Mouse (Mus musculus) MEL (cell line): ENCODE measurements around the gene Brd1.

Experiments used
- CTCF ChIP-seq, 3 experiments: IDR thresholded peaks in 2 of 3; conservative IDR thresholded peaks in 1 of 3; 2 replicates each; pipeline ENCODE4 v1.5.1; 2011 to 2012; ENCODE audit warnings: low read length in 3 of 3, low read depth in 2 of 3, mild to moderate bottlenecking in 2 of 3, improper control_type of control experiment in 1 of 3, inconsistent platforms in 1 of 3, mixed read lengths in 1 of 3, moderate library complexity in 1 of 3; ENCODE audit not compliant: control insufficient read depth in 1 of 3, insufficient read depth in 1 of 3, poor library complexity in 1 of 3, severe bottlenecking in 1 of 3
- GABPA ChIP-seq: IDR thresholded peaks from 2 replicates; pipeline ENCODE4 v1.6.1; 2012; ENCODE audit warnings: low read depth, mild to moderate bottlenecking, inconsistent platforms, low read length, improper control_type of control experiment, moderate library complexity
- POLR2A ChIP-seq, 2 experiments: IDR thresholded peaks; 2 replicates each; pipeline ENCODE4 v1.6.1; 2011 to 2012; ENCODE audit warnings: low read length in 2 of 2, mild to moderate bottlenecking in 2 of 2, control low read depth in 1 of 2, improper control_type of control experiment in 1 of 2, low read depth in 1 of 2, moderate library complexity in 1 of 2; ENCODE audit not compliant: control insufficient read depth in 1 of 2, insufficient read depth in 1 of 2, poor library complexity in 1 of 2
- POLR2AphosphoS5 ChIP-seq: IDR thresholded peaks from 2 replicates; pipeline ENCODE4 v1.6.1; 2012; ENCODE audit warnings: low read depth, borderline replicate concordance, mild to moderate bottlenecking, inconsistent platforms, low read length, moderate library complexity, mixed read lengths
- USF1 ChIP-seq: IDR thresholded peaks from 2 replicates; pipeline ENCODE4 v1.6.1; 2014; ENCODE audit warnings: low read depth, mild to moderate bottlenecking, inconsistent platforms, low read length, improper control_type of control experiment, moderate library complexity
- USF2 ChIP-seq, 2 experiments: IDR thresholded peaks; 2 replicates each; pipeline ENCODE4 v1.6.1; 2011 to 2012; ENCODE audit warnings: improper control_type of control experiment in 2 of 2, low read length in 2 of 2, borderline replicate concordance in 1 of 2, inconsistent platforms in 1 of 2, low read depth in 1 of 2, mild to moderate bottlenecking in 1 of 2; ENCODE audit not compliant: insufficient read depth in 1 of 2

- TF ChIP-seq POLR2A (IDR thresholded peaks at IDR 0.05; ENCODE audit: control insufficient read depth in 1 of 2, insufficient read depth in 1 of 2, low read depth in 1 of 2, low read length in 2 of 2, poor library complexity in 1 of 2) (no peak), CTCF (IDR thresholded peaks at IDR 0.05 in 2 of 3, conservative IDR thresholded peaks at IDR 0.05 in 1 of 3; ENCODE audit: control insufficient read depth in 1 of 3, insufficient read depth in 1 of 3, low read depth in 2 of 3, low read length in 3 of 3, poor library complexity in 1 of 3, severe bottlenecking in 1 of 3) (no peak), USF1 (no peak), USF2 (IDR thresholded peaks at IDR 0.05; ENCODE audit: borderline replicate concordance in 1 of 2, insufficient read depth in 1 of 2, low read depth in 1 of 2, low read length in 2 of 2) (no peak), POLR2AphosphoS5 (no peak), GABPA (no peak)
Observed at GRCm38 (mm10) chr15:88724311-88724710, 9.7 kb downstream of the Brd1 start.
